Mouse (Mus musculus) spleen, postnatal 10 days (tissue): Measurements from ENCODE around the gene Khdc1c.
A peak's percentile ranks its signal among the peaks of the same experiment; 100 is the strongest.
"Not testable (repeated sequence)": the region's sequence is repeated elsewhere in the genome, so short reads cannot be mapped to it uniquely, and the experiment has no call there.

Experiments
- DNase-seq, 2 experiments: peaks; one replicate each; pipeline ENCODE4 v3.0.0; 2021 to 2022; ENCODE audit warnings: low spot score in 2 of 2

Gene Khdc1c

DNA sequence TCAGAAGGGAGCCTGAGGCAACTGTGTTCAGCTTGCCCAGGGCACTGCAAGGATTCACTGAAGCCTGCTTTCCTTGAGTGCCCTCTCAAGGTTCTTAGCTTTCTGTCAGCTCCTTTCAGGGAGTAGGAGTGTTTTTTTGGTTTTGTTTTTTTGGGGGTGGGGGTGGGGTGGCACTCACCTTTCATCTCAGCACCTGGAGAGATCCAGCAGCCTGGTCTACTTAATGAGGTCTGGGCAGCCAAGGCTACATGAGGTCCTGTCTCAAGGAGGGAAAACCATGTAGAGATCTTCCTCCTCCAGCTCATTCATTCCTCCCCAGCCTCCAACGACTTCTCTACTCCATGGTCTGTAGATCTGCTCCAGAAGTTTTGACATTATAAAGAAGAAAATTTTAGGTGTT, at the start of gene Khdc1c:
Gene Khdc1c, plus strand, starts transcription at position 301 of the 400 bp plus-strand sequence.
- not testable (repeated sequence) for DNase-seq

DNA sequence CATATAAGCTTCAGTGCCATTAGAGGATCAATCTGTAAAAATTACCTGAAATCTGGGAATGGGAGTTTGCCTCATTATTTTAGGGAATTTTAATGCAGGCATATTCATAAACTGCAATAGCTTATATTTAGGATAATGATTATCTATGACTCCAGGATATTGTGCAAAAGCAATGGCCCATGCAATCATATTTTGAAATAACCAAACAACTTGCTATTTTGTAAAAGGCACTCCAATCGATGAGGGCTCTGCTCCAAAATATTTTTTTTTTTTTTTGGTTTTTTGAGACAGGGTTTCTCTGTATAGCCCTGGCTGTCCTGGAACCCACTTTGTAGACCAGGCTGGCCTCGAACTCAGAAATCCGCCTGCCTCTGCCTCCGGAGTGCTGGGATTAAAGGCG, 47.9 kb upstream of the Khdc1c start:
- DNase-seq = not testable (repeated sequence)

DNA sequence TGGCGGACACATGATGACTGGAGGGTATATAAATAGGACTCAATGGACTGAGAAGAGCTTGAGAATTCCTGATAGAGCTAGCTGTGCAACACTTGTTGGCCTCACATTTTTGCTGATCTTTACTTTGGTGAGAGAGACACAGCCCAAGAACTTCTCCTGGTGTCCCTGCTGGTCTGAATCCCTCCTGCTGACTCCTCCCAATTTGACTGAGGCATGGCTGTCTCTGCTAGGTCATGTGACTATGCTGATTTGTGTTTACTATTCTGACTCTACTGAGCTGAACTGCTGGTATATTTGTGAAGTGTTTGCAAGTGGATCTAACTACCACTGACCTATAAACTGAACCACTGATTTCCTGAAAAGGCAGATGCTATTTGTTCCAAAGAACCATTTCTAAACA, 46.5 kb upstream of the Khdc1c start:
- no peak for DNase-seq

DNA sequence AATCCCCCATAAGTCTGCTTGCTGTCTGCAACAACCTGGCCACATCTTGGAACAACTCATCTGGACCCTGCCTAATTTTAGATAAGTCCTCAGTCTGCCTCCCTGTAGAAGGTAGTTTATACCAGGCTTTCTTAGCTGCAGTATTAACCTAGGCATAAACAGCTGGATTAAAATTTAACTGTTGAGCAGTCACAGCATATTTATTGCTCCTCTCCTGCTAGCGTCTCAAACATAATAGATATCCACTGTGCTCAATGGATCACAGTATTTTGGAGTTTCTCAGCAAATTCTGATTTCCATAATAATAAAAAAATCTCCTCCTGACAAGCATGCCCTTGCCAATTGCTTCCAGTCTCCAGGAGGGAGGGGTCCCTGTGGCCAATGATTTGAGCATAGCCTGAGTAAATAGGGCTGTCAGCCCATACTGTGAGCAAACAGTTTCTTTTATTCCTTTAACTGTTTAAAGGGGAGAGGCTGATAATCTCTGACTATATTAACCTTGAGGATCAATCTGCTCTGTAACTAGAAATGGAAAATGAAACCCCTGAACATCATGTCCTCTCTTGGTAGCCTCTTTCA, 44.0 kb upstream of the Khdc1c start:
- no peak for DNase-seq

DNA sequence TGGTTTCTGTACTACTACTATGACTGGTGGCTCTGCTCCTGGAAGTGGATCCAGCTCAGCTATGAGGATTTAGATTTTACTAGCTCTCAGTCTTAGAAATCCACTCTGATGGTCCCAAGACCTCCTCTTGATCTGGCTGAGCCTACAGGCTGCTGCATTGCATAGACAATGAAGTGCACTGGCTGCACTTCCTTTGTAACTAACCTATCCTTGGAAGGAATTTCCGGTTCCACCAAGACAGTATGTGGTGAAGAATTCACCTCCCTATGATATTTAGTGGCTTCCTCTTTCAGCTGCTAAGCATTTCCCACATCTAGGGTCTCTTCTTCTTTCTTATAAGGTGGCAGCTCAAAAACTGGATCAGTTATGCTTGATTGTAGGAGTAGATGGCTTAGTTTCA, 43.5 kb upstream of the Khdc1c start:
- DNase-seq = no peak

DNA sequence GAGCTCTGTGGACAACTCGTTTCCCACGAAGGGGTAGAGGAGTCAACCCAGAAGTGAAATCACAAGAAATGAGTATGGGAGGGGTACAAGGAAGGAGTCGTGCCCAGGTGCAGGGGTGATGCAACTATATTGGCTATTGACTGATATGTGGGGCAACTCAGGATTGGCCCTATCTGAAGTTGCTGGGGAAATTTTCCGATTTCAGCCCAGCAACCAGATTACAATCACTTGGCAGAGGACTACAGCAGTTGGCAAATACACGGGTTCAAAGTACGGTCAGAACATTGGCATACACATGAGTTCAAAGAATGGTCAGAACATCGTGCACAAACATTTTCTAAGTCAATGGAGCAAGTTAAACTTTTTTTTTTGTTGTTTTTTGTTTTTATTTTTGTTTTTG, 41.4 kb upstream of the Khdc1c start:
- DNase-seq = no peak

DNA sequence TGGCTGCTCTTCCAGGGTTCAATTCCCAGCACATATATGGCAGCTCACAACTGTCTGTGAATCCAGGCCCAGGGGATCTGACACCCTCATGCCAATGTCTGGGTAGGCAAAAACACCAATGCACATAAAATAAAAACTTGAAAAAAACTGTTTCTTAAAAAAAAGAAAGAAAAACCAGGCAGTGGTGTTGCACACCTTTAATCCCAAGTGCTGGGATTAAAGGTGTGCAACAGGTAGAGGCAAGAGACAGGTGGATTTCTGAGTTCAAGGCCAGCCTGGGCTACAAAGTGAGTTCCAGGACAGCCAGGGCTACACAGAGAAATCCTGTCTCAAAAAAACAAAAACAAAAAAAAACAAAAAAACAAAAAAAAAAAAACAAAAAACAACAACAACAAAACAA, 37.0 kb upstream of the Khdc1c start:
- DNase-seq = not testable (repeated sequence)

DNA sequence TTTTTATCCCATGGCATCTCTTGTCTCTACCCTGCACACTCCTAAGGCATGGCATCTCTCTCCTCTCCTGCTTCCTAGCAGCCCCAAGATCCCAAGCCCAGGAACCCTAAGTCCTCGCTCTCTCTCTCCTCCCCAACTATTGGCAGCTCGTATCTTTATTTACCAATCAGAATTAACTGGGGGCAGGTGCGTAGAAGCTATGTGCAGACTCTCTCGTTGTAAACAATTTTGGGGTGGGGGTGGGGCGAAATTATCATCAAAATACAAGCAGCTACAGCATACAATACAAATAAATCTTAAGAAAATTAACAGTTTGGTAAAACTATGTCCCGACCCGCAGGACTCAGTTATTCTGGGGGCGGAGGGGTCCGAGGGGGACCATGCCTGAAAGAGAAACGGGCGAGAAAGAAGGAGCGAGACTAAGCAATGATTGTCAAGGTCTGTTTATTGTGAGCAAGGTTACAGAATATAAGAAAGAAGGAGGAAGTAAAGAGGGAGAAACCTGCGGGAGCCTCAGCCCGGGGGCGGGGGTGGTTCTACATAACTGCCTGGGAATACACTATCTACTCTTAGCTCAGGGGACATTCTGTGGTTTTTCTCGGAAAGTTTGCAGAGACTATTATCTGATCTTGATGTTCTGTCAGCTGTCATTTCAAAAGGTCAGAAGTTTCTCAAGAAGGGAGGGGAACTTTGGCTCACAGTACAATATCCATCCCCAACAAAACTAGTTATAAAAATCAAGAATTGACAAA, 34.7 kb upstream of the Khdc1c start:
- peak in 1 of 2 experiments; percentile 12 for DNase-seq

DNA sequence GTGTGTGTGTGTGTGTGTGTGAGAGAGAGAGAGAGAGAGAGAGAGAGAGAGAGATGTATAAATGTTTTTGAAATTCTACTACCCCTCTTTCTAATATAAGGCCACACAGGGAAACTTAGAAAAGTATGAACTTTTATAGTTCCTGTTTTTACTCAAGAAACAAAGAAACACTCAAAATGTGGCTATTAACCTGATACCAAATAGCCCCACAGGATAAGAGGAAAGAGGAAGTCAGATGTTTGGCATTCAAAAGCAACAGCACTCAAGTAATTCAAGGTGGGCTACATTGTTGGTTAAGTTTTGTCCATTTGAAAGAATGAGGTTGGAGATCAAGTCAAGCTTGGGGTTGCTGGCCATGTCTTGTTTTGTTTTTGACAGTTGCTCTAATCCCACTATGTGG, 32.3 kb upstream of the Khdc1c start:
- DNase-seq = no peak

DNA sequence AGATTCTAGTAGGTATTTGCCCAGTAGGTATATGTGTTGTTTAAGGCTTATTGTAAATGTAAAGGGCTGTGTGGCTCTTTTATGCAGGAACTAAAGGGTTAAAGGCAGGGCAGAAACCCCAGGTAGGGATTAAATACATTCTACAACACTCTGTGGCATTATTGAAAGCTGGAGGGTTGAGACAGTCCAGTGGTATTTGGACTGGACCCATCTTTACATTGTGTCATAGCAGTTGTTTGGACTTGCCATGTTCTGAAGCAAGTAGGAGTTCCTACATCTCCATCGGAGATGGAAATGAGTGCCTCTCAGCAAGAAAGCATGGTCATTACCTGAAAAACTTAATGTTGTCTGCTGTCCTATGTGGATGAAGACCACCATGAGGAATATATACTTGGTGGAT, 27.4 kb upstream of the Khdc1c start:
- DNase-seq = no peak

DNA sequence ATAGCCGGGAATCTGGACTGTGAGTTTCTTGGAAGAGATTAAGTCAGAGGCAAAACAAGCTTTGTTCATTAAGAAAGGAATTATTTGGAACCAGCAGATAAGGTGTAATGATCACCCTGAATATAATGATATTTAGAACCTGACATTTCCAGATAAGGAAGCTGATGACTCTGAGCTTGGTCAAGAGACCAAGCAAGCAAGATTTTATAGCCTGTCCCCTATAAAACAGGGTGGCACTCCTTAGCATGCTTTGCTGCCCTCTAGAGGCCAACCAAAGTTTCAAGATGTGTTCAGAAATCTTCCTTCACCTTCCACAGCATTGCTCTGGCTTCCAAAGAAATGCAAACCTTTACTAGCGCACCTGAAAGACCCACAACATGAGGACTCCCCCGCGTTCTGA, 23.9 kb upstream of the Khdc1c start:
- peak in 1 of 2 experiments; percentile 44 for DNase-seq

DNA sequence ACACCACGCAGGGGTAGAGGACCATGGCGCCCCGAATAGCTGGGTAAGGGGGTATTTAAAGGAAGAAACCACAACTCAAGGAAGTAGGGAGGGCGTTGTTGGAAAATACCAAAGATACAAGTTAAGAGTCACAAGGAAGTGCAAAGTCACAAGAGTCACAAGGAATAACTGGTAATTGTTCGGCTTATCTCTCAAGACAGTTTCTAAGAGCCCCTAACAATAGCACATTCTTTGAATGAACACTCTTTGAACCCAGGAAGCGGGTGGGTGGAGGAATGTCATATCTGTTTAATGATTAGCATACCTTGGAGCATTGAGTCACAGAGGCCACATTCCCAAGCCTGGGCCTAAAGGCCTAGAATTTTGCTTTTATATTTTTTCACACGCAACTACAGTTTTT, 23.4 kb upstream of the Khdc1c start:
- not testable (repeated sequence) for DNase-seq

DNA sequence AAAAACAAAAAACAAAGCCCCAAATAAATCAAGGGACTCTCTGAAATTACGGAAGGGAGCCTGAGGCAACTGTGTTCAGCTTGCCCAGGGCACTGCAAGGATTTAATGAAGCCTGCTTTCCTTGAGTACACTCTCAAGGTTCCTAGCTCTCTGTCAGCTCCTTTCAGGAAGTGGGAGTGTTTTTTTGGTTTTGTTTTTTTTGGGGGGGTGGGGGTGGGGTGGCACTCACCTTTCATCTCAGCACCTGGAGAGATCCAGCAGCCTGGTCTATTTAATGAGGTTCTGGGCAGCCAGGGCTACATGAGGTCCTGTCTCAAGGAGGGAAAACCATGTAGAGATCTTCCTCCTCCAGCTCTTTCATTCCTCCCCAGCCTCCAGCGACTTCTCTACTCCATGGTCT, 18.8 kb upstream of the Khdc1c start, which contains the start of gene Khdc1a:
Gene Khdc1a, plus strand, starts transcription at position 301 of the 400 bp plus-strand sequence.
- no peak for DNase-seq

DNA sequence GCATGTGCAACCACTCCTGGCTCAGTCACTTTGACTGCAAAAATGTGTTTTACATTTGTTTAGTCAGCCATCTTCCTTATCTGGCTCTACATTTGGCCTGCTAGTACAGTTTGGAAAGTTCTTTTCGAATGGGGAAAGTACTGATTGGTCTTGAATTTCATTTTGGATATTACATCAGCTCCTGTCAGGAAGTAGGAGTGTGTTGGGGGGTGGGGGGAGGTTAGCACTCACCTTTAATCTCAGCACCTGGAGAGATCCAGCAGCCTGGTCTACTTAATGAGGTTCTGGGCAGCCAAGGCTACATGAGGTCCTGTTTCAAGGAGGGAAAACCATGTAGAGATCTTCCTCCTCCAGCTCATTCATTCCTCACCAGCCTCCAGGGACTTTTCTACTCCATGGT, 15.1 kb downstream of the Khdc1c start, which contains the start of gene Khdc1b:
Gene Khdc1b, plus strand, starts transcription at position 301 of the 400 bp plus-strand sequence.
- no peak for DNase-seq

DNA sequence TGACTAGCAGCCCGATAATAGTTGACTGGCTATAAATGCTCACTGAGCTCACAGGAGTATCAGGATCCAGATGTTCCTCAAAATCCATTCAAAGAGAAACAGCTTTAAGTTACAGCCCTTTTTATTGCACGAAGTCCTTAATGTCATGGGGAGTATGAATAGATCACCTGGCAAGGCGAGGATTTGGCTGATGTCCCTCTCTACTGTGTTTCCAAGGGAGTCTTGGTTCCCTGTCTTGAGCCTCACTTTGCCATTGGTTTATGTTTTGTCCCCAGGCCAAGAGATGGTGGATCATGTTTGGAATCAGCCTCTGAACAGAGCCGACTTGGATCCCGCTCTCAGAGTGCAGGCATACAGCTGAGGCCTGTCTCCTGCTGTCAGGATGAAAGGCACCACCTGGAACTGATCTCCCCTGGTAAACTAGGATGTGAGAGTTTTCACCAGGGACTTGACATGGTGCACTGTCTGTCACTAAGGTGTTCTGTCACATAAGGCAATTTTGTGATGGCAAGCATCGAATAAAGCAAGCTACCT, 23.1 kb downstream of the Khdc1c start:
- DNase-seq = no peak

DNA sequence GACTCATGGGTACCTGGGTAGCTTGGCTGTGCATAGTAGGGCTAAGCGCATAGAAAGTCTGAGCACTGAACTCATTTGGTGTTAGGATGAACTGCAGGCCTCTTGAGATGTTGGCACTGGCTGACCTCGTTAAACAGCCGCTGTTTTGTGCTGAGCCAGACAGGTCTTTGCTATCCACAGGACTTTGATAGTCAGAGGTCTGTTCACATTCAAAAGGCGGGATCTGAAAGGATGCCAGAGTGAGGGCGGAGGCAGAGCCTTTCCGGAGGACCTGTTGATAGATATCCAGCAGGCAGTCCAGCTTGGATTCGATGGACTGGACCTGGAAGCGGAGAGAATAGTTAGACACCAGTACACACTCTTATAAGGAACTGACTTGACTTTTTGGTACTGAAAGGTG, 34.7 kb downstream of the Khdc1c start:
- DNase-seq = no peak

DNA sequence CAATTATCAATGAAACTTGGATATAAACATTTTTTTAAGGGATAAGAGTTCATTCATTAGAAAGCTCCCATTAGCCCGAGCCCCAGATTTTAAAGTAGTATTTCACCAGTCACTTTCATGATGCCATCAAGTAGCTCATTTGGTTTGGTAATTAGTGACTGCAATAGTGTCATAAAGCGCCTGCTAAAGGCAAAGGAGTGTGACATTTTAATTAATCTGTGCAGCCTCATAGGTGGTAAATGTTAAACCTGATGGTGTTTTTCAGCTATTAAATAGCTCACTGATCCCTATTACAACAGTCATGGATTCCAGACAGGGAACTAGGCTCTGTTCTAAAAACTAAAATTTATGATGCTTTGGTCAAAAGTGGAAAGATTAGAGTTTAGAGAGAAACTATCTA, 39.1 kb downstream of the Khdc1c start:
- DNase-seq = no peak

DNA sequence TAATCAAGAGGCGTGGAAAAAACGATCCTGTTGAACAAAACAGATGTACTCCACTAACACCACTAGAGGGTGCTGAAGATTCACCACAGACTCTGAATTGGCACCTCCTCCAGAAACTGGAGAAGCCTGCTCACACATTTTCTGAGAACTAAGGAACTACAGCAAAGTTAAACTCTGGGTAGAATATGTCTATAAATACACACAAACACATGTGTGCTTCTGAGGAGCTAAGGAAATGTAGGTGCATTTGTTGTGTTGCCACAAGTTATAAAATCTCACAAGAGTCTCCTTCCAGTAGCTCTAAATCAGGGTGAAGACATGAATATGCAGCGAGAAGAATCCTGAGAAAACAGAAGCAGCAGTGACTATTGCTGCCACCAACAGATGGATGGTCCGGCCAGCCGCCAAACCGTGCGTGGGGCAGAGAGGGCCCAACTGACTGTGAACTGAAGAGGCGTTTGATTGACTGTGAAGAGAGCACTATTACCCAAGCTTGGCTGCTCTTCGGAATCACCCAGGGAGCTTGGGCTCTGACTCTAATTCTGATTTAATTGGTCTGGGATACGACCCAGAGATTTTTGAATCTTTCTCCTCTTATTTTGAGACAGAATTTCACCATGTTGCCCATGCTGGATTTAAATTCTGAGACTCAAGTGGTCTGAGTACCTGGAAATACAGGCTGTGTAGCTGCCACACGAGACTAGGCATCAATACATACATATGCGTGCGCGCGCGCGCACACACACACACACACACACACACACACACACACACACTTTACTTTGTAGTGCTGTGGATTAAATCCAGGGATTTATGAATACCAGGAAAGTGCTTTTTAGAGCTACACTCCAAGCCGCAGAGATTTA, 43.4 kb downstream of the Khdc1c start:
- DNase-seq = no peak

DNA sequence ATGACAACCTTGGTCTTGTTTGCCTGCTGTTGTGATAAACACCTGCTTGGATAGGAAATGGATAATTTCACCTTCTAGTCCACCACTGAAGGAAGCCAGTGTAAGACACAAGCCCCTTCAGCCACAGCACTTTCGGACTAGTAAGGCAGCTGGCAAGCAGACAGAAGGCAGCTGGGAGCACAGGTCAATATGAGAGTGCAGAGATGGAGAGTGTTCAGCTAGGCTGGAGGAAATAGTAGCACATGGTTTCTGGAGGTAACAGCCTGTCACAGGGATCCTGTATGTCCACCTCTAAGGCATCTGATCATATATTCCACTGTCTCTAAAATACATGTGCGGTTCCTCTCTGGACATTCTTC, 44.0 kb downstream of the Khdc1c start:
- DNase-seq = no peak

DNA sequence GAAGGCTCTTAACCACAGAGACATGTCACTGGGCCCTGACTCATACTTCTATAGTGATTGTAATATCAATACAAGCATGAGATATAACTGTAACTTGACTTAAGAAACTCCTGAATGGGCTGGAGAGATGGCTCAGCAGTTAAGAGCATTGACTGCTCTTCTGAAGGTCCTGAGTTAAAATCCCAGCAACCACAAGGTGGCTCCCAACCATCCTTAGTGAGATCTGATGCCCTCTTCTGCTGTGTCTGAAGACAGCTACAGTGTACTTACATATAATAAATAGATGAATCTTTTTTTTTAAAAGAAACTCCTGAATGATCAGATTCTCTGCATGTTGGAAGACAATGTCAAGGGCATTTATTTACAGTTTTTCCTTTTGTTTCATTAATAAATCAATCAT, 51.2 kb downstream of the Khdc1c start:
- DNase-seq = no peak
